9 mouse cellular contexts compared by ENCODE assay signal in genomic region chr7:83774721-83775120, GRCm38 (mm10). TPM values are rescaled to one million over a fixed set of nuclear protein-coding genes. Genes with fewer than 3 reads are reported as not detected.
DNase-seq lines count a peak whose midpoint lies in the region; TF ChIP-seq lines count a peak whose summit lies in the region.
"Had no signal": no experiment of that assay in that cellular context is flagged by ENCODE, and none has a peak within 500 bp of the region (broad histone marks: within the 10 kb centered on the region; RNA-seq: fewer than 3 reads in every experiment).

No protein-coding gene starts in this region.

- no peaks in the 10 kb centered on the region for H3K4me1 ChIP-seq in spleen, adult 2 months (ENCODE audit: control insufficient read depth, insufficient read depth, insufficient read length)
- H3K4me1 ChIP-seq in cortical plate, adult 2 months (ENCODE audit: control insufficient read depth, insufficient read depth, low read length), result no peaks in the 10 kb centered on the region
- H3K4me1 ChIP-seq: megakaryocyte, embryonic 14.5 days had no signal

- peak; percentile 30 for DNase-seq in gastrocnemius, adult 18-20 months (ENCODE audit: low spot score)
- DNase-seq in gastrocnemius, postnatal 10 days, result no peak
- DNase-seq in spleen, adult 2 months (ENCODE audit: low read depth in 1 of 2, low spot score in 2 of 2), result no peak
- no peak for DNase-seq in spleen, postnatal 10 days (ENCODE audit: low spot score in 2 of 2)
- peak; percentile 33 for DNase-seq in kidney, postnatal 14 days
- peak; percentile 14 for DNase-seq in lung, postnatal 14 days
- no peak for DNase-seq in yolk sac, embryonic 10.5 days (ENCODE audit: low spot score)

- peak; percentile 11; the same call in 1 of the 2 replicates for TF ChIP-seq CTCF in spleen, adult 2 months (IDR thresholded peaks at IDR 0.05; ENCODE audit: extremely low read depth, insufficient read depth, insufficient read length, insufficient replicate concordance)
- peak; percentile 51 for TF ChIP-seq CTCF in cortical plate, adult 2 months (IDR thresholded peaks at IDR 0.05; ENCODE audit: extremely low read depth, insufficient read depth, low read length)

- 21% methylated on average over 5 of the region's 5 CpGs for WGBS in spleen, adult 2 months

- H3K4me3 ChIP-seq in spleen, adult 2 months (ENCODE audit: extremely low read depth, insufficient read depth, insufficient read length), result no peak overlapping the region
- H3K4me3 ChIP-seq in cortical plate, adult 2 months (ENCODE audit: insufficient read depth, low read length), result no peak overlapping the region
- H3K4me3 ChIP-seq: megakaryocyte, embryonic 14.5 days had no signal

- no peak overlapping the region for H3K27ac ChIP-seq in spleen, adult 2 months (ENCODE audit: insufficient read depth, low read length)
- H3K27ac ChIP-seq in cortical plate, adult 2 months (ENCODE audit: insufficient read depth, low read length), result no peak overlapping the region

- H3K36me3 ChIP-seq in spleen, adult 2 months (ENCODE audit: control insufficient read depth, insufficient read depth, low read length), result no peaks in the 10 kb centered on the region

- no peak for TF ChIP-seq POLR2A in spleen, adult 2 months (IDR thresholded peaks at IDR 0.05; ENCODE audit: low read depth, low read length)
- no peak for TF ChIP-seq POLR2A in cortical plate, adult 2 months (IDR thresholded peaks at IDR 0.05; ENCODE audit: extremely low read depth, insufficient read depth, low read length)

- no peaks in the 10 kb centered on the region for H3K27me3 ChIP-seq in spleen, adult 2 months (ENCODE audit: control insufficient read depth, insufficient read depth, low read length)

RNA-seq across cellular contexts. Expression of gene Cfap161, which starts 20.0 kb away (rescaled TPM):
- total RNA-seq in gastrocnemius, adult 18-20 months (2021), result not detected
- not detected for total RNA-seq in gastrocnemius, postnatal 10 days (2021)
- polyA plus RNA-seq in spleen, adult 2 months (2012; rRNA removed), result not detected in 2 replicates
- 0.87 and 0.88 TPM in 2 replicates for polyA plus RNA-seq in cortical plate, adult 2 months (2012; rRNA removed)

RNA-seq across cellular contexts. Expression of gene Il16, which starts 29.2 kb away (rescaled TPM):
- total RNA-seq in gastrocnemius, adult 18-20 months (2021), result 1 to 10 TPM; 1.5 to 2.2 TPM
- 1 to 10 TPM; 7.9 to 8.5 TPM for total RNA-seq in gastrocnemius, postnatal 10 days (2021)
- polyA plus RNA-seq in spleen, adult 2 months (2012; rRNA removed), result 70.7 and 72.3 TPM in 2 replicates
- polyA plus RNA-seq in cortical plate, adult 2 months (2012; rRNA removed), result 1.6 and 5.4 TPM in 2 replicates

Comparison
In these comparisons a context has a peak if more than half of its experiments do, and no peak if none do; other contexts are left out.
1. DNase-seq: peak in gastrocnemius, adult 18-20 months (single experiment), kidney, postnatal 14 days (single experiment) and lung, postnatal 14 days (single experiment); none in gastrocnemius, postnatal 10 days (single experiment), spleen, adult 2 months (0 of 2), spleen, postnatal 10 days (0 of 2) and yolk sac, embryonic 10.5 days (single experiment).